Mouse (Mus musculus) lung, postnatal 0 days (tissue): Measurements from ENCODE around the gene Klrc3.
"Not testable (repeated sequence)": the region's sequence is repeated elsewhere in the genome, so short reads cannot be mapped to it uniquely, and the experiment has no call there.

Experiments
- CTCF ChIP-seq: IDR thresholded peaks from 2 replicates; pipeline ENCODE4 v1.5.1; 2016; ENCODE audit warnings: antibody characterized with exemption, mild to moderate bottlenecking
- EP300 ChIP-seq: IDR thresholded peaks from 2 replicates; pipeline ENCODE4 v1.6.1; 2016; ENCODE audit warnings: antibody characterized with exemption, mild to moderate bottlenecking, control low read depth

GRCm38 (mm10) chr6:129644054-129644453 lies 917 bp upstream of the Klrc3 start:
- not testable (repeated sequence) for TF ChIP-seq EP300, CTCF
